Mouse (Mus musculus) frontal cortex, postnatal 10 days (tissue): Measurements from ENCODE around the gene Bcl7c.
"Not testable (repeated sequence)": the region's sequence is repeated elsewhere in the genome, so short reads cannot be mapped to it uniquely, and the experiment has no call there.

Source experiments
- DNase-seq, 2 experiments: peaks; one replicate each; pipeline ENCODE4 v3.0.0; 2022; ENCODE audit warnings: low spot score in 2 of 2, mixed read lengths in 1 of 2

The Bcl7c gene

DNA sequence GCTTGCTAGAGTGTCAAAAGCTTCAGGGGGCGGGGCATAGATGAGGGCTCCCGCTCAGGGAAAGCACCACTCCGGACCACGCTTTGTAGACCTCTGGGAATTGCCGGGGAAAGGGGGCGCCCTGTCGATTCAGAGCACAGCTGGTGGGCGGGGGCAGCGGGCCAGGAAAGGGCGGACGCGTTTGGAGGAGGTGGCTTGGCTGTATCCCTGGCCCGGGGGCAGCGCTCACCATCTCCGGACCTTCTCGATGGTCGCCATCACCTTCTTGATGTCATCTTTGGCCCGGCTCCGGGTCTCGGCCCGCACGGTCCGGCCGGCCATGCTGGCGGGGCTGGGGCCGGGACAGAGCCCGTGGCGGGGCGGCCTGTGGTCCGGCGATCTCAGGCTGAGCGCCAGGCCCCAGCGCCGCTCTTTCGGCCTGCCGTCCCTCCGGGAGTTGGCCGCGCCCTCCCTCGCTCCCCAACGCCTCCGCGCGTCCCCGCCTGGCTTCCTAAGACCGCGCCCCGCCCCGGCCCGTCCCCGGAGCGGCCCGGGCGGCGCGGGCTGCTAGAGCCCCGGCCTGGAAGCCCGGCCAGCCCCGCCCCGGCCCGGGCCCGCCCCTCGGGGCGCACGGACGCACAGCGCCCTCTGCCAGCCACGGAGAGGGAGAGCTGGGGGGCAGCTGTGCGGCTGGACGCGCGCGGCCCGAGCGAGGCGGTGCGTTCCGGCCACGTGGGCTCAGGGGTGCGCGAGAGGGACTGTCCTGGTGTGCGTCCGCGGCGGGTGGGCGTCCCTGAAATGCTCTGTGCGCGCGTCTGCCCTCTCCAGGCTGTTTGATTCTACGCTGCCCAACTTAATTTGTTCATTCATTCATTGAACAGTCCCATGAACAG is at the start of gene Bcl7c:
Bcl7c (minus strand) TSS at position 727 of the 872 bp plus-strand sequence.
- peak; percentile 86 to 88 for DNase-seq

GRCm38 (mm10) chr7:127753741-127754140 is 45.0 kb upstream of the Bcl7c start:
- no peak for DNase-seq

- DNase-seq: no peak
These were observed 44.4 kb upstream of the Bcl7c start for GRCm38 (mm10) chr7:127753158-127753557.

GRCm38 (mm10) chr7:127752069-127752468 is 43.3 kb upstream of the Bcl7c start:
- no peak for DNase-seq

GRCm38 (mm10) chr7:127751619-127752018 is 42.9 kb upstream of the Bcl7c start:
- no peak for DNase-seq

DNA sequence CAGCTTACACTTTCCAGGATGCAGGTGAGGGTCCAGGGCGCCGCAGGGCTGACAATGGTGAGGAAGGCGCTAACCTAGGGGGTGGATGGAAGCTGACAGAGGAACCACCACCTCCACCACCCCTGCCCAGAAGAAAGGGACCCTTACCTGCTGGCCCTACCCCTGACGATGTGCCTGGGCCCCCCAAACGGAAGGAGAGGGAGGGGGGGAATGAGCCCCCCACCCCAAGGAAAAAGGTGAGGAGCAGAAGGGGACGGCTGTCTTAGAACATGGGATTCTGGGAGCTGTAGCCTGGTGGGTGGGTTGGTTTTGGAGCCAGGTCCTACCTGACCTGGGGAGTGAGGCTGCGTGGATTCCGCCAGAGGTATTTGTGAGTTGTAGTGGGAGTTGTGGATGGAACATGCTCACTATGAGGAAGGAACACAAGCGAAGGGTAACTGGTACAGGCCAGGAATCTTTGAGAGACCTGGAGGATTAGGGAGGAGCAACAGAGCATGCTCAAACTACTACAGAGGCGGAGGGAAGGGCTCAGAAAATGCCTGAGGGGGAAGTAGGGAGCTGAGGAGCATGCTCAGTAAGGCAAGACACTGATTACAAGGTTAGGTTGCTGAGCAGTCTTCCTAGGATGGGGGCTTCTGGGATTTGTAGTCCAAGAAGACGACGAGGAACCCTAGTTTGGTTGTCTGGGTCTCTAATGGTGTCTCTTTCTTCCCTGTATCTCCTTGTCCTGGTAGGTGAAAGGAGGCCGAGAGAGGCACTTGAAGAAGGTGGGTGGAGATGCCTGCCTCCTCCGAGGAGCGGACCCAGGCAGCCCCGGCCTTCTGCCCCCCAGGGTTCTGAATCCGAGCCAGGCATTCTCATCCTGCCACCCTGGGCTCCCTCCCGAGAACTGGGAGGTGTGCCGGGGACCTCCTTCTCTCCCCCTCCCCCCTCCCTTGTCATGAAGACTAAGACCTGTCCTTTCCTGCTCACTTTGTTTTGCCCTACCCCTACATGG is 41.7 kb upstream of the Bcl7c start:
- DNase-seq: peak in 1 of 2 experiments; percentile 32

DNA sequence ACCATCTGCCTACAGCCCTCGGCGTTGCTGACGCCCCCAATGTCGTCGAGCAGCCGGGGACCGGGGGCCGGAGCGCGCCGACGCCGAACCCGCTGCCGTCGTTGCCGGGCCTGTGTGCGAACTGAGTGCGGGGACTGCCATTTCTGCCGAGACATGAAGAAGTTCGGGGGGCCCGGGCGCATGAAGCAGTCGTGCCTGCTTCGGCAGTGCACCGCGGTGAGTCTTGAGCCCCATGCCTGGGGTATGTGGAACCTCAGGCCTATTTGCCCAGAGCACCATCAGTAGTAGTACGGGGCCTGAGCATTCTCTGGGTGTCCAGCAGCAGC is 39.5 kb upstream of the Bcl7c start:
- no peak for DNase-seq

GRCm38 (mm10) chr7:127747559-127748234 is 39.0 kb upstream of the Bcl7c start:
- DNase-seq: no peak

- DNase-seq: peak in 1 of 2 experiments; percentile 50
These were observed 38.1 kb upstream of the Bcl7c start for GRCm38 (mm10) chr7:127746494-127747491.

DNA sequence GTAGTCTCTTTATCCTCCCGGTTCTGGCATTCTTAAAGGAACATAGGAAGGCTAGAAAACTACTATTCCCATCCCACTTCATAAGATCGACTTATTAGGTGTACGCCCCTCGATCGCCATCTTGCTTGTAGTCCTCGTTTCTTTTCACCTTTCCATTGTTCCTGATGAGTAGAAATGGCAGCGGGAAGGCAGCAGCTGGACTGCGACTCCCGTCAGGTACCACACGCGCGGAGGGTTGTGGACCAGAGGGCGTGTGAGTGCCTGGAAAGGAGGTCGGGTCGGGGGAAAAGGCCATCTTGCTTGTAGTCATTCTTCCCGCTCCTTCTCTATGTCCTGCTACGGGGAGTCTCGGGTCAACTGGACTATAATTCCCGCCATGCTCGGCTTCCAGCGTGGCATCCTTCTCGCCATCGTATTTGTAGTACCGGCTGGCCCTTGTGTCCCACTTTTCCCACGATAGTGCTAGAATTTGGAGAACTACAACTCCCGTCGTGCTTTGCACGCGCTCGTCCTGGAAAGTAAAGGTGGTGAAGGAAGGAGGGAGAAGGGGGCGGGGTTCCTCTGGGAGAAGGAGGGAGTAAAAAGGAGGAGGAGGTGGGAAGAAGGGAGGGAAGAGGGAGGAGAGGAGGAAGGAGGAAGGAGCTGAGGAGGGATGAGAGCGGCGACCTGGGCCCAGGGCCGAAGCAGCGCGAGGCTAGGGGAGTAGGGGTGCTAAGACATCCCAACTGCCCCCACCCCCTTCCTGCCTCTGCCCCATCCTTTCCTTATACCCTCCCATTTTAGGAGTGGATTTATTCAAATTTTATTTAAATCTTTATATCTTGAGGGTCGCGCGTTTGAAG is 37.1 kb upstream of the Bcl7c start:
- peak; percentile 96 to 98 for DNase-seq

DNA sequence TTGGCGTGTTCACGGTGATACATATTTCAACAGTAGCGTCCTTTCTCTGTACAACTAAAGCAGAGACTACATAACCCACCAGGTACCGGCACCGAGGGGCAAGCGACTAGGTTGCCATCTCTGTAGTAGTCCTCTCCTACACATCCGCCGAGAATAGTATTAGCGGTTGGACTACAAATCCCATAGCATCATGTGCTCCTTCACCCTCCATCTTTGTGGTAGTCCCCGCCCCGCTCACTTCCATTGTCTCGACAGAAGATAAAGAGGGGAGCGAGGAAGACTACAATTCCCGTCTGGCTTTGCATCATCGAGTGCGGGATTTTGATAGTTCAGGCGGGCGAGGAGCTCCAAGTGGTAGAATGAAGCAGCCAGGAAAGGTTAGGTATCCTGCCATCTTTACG is 36.5 kb upstream of the Bcl7c start:
- peak; percentile 92 to 95 for DNase-seq

GRCm38 (mm10) chr7:127744366-127745045 is 35.8 kb upstream of the Bcl7c start, which contains the start of gene Fbxl19:
Gene Fbxl19 (plus strand): TSS chr7:127744543.
- DNase-seq: peak in 1 of 2 experiments; percentile 74

GRCm38 (mm10) chr7:127732066-127732465 is 23.3 kb upstream of the Bcl7c start, which contains the start of gene Ctf2:
Gene Ctf2 (minus strand): TSS chr7:127732166.
- not testable (repeated sequence) for DNase-seq

GRCm38 (mm10) chr7:127730170-127730569 is 21.4 kb upstream of the Bcl7c start:
- no peak for DNase-seq

DNA sequence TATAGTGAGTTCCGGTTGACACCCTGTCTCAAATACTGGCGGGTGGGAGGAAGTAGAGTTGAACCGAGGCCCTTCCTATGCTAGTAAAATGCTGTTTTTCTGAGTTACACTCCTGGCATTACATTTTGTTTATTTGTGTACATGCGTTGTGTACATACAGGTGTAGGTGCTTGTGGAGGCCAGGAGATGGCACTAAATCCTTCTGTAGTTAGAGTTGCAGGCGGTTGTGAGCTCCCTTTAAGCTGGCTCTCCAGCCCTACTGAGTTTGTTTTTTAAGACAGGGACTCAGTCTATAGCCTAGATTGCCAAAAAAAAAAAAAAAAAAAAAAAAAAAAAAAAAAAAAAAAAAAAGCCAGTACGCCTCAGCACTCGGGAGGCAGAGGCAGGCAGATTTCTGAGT is 19.2 kb upstream of the Bcl7c start:
- no peak for DNase-seq

GRCm38 (mm10) chr7:127725924-127726323 is 17.2 kb upstream of the Bcl7c start:
- DNase-seq: no peak

- no peak for DNase-seq
These were observed 16.8 kb upstream of the Bcl7c start for GRCm38 (mm10) chr7:127725490-127725889.

- no peak for DNase-seq
These were observed 10.5 kb upstream of the Bcl7c start for GRCm38 (mm10) chr7:127719258-127719657.

- no peak for DNase-seq
These were observed 9.6 kb upstream of the Bcl7c start for GRCm38 (mm10) chr7:127718339-127718738.
